Mouse (Mus musculus) forebrain, embryonic 11.5 days (tissue): Measurements from ENCODE around the gene Epha4. TPM values are rescaled to one million over a fixed set of nuclear protein-coding genes. Genes with fewer than 3 reads are reported as not detected.

Source experiments
- ATAC-seq: fragments of 200-750 bp; cut with Nextera tagmentation; replicated peaks from 2 replicates; pipeline ENCODE4 v1.8.0; 2017; ENCODE audit warnings: moderate TSS enrichment; ENCODE audit not compliant: low FRiP score
- DNase-seq: peaks from one replicate; pipeline ENCODE4 v3.0.0-alpha.2; 2017; ENCODE audit warnings: low spot score
- H3K27ac ChIP-seq: fragments of 300-500 bp; sonication (generic); 2 replicates; pipeline ENCODE4 v1.5.1; 2014; ENCODE audit warnings: low read depth, low read length
- H3K27me3 ChIP-seq: fragments of 300-500 bp; sonication (generic); 2 replicates; pipeline ENCODE4 v1.6.1; 2014; ENCODE audit warnings: mild to moderate bottlenecking, low read length, mixed read lengths; ENCODE audit not compliant: control insufficient read depth, insufficient read depth
- H3K36me3 ChIP-seq: fragments of 300-500 bp; sonication (generic); 2 replicates; pipeline ENCODE4 v1.6.1; 2014; ENCODE audit warnings: mild to moderate bottlenecking, low read length, moderate library complexity, mixed read lengths; ENCODE audit not compliant: control insufficient read depth, insufficient read depth
- H3K4me1 ChIP-seq: fragments of 300-500 bp; sonication (generic); replicated peaks from 2 replicates; pipeline ENCODE4 v1.6.1; 2014; ENCODE audit warnings: low read length, mixed read lengths; ENCODE audit not compliant: control insufficient read depth, insufficient read depth
- H3K4me2 ChIP-seq: fragments of 300-500 bp; sonication (generic); 2 replicates; pipeline ENCODE4 v1.6.1; 2014; ENCODE audit warnings: low read depth, mild to moderate bottlenecking, low read length, moderate library complexity, mixed read lengths; ENCODE audit not compliant: severe bottlenecking
- H3K4me3 ChIP-seq: fragments of 300-500 bp; sonication (generic); 2 replicates; pipeline ENCODE4 v1.5.1; 2014; ENCODE audit warnings: low read depth, low read length
- H3K9ac ChIP-seq: fragments of 300-500 bp; sonication (generic); 2 replicates; pipeline ENCODE4 v1.6.1; 2014; ENCODE audit warnings: low read length
- H3K9me3 ChIP-seq: fragments of 300-500 bp; sonication (generic); 2 replicates; pipeline ENCODE4 v1.6.1; 2016; ENCODE audit warnings: low read length, mixed read lengths; ENCODE audit not compliant: control insufficient read depth
- WGBS: fragments of 180-500 bp; shearing (Covaris S2); extraction: QIAGEN DNeasy Blood & Tissue Kit; methylation state at CpG from one replicate; pipeline ENCODE4 v1.1.7; 2014; 5-methylcytosine and 5-hydroxymethylcytosine counted together
- polyA plus RNA-seq: library from polyadenylated mRNA; unstranded; fragments of >200 nt; fragmentation: Nextera tagmentation; extraction: Ambion mirVana; gene quantifications from 2 replicates; pipeline ENCODE4 v1.2.1, GENCODE M21; 2014

Gene Epha4
- polyA plus RNA-seq, 1 experiment from 2014 or later, result 38.4 TPM

DNA sequence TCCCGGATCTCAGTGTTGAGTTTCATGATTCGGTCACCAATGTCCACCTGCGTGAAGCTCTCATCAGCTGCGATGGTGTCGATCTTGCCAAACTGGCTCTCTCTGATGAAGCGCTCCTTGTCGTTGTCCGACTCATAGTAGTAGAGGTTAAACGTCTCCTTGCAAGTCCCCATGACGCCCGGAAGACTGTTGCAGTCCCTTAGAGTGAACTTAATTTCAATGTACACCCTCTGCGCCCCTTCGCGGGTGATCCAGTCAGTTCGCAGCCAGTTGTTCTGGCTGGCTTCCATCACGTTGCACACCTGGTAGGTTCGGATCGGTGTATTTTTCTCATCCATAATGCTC lies 8.1 kb downstream of the Epha4 start:
- Histone ChIP-seq H3K4me2 (no peak overlapping the region), H3K4me1 (peaks cover 60% of the 10 kb centered on the region), H3K36me3 (peaks cover 6% of the 10 kb centered on the region; the same call in 1 of the 2 replicates), H3K27me3 (no peaks in the 10 kb centered on the region), H3K9ac (no peak overlapping the region), H3K4me3 (no peak overlapping the region), H3K27ac (peak overlapping the region; percentile 63), H3K9me3 (no peaks in the 10 kb centered on the region)
- 76% methylated on average over 18 of the region's 18 CpGs for WGBS
- peak; percentile 55 for DNase-seq
- no peak for ATAC-seq

DNA sequence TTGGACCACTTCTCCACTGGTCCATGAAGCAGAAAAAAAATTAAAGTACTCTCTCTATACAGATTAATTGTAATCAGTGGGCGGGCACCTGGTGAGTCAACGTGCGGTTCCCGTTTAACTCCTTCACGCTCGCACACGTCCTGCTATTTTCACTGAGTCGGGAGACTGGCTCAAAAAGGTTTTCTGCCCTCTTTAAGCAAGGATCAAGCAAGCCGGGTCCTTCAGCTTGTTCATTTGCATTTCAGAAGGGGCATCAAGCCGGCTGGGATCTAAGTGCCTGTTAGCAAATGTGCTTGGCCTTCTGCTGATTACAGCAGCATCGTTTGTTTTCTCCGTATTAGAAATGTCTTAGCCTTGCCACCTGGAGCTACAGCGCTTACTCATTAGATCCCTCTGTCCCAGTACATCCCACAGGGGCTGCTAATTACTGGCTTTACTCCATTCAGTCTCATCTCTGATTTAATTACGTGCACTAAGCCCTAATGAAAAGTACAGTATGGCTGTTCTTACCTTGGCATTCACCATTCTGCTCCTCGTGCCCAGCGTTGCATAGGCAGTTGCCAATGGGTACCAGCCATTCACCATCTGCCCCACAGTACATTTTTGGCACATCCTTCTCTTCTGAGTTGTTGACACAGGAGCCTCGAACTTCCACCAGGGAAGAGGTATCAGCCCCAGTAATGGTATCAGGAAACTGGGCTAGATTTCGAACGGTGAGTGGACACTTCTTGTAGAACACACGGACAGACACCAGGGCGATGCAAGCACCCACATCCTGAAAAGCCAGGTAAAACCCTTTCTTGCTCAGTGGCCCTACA lies 8.6 kb downstream of the Epha4 start:
- Histone ChIP-seq H3K9ac (0 out of 2 replicates have a peak overlapping the region, but pooled peaks have one; percentile 27), H3K4me2 (peak overlapping the region; percentile 52), H3K9me3 (no peaks in the 10 kb centered on the region), H3K36me3 (peaks cover 6% of the 10 kb centered on the region; the same call in 1 of the 2 replicates), H3K27ac (peak overlapping the region; percentile 63), H3K27me3 (no peaks in the 10 kb centered on the region), H3K4me3 (peak overlapping the region; percentile 22), H3K4me1 (peaks cover 60% of the 10 kb centered on the region)
- peak; percentile 89 for ATAC-seq
- DNase-seq, result peak; percentile 76
- WGBS, result 22% methylated on average over 21 of the region's 21 CpGs

DNA sequence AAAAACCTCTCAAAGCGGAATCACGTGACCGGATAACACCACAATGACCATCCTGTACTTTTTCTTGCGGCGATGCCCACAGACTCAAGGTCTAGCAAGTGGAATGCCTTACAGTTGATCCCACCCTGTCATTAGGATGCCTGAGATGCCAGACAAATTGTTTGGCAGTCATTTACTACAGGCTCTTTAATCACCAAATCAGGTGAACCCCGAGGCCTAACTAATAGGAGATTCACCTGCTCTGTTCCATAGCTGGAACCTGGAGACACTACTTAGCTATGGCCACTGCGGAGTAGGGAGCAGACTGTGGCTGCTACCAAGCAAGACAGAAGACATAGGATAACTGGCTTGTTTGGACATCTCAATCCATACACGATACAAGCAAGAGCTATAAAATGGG lies 9.6 kb downstream of the Epha4 start:
- Histone ChIP-seq H3K9ac (peak overlapping the region; percentile 27; the same call in 1 of the 2 replicates), H3K4me1 (peaks cover 52% of the 10 kb centered on the region), H3K36me3 (peaks cover 6% of the 10 kb centered on the region; the same call in 1 of the 2 replicates), H3K4me3 (peak overlapping the region; percentile 22), H3K27ac (peak overlapping the region; percentile 63), H3K27me3 (no peaks in the 10 kb centered on the region), H3K9me3 (no peaks in the 10 kb centered on the region), H3K4me2 (peak overlapping the region; percentile 52)
- no peak for DNase-seq
- no peak for ATAC-seq
- WGBS, result 70% methylated on average over 8 of the region's 8 CpGs

DNA sequence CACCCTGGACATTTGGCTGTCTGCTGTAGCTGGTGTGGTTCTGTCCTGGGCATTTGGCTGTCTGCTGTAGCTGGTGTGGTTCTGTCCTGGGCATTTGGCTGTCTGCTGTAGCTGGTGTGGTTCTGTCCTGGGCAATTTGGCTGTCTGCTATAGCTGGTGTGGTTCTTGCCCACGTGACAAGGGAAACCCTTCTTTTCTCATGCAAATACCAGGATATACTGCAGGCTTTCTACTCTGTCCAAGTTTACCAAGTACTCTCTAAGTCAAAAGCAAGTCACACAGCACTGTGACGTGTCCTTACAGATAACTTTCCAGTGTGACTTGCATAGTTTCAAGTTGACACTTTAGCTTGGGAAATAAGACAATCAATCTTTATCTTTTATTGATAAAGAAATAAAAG lies 10.1 kb downstream of the Epha4 start:
- Histone ChIP-seq H3K4me3 (0 out of 2 replicates have a peak overlapping the region, but pooled peaks have one; percentile 22), H3K9me3 (no peaks in the 10 kb centered on the region), H3K4me2 (peak overlapping the region; percentile 52), H3K27ac (no peak overlapping the region), H3K27me3 (no peaks in the 10 kb centered on the region), H3K9ac (no peak overlapping the region), H3K36me3 (peaks cover 3% of the 10 kb centered on the region; the same call in 1 of the 2 replicates), H3K4me1 (peaks cover 50% of the 10 kb centered on the region)
- ATAC-seq (no peak), DNase-seq (peak; percentile 41)
- WGBS, result 26% methylated on average over 2 of the region's 2 CpGs

DNA sequence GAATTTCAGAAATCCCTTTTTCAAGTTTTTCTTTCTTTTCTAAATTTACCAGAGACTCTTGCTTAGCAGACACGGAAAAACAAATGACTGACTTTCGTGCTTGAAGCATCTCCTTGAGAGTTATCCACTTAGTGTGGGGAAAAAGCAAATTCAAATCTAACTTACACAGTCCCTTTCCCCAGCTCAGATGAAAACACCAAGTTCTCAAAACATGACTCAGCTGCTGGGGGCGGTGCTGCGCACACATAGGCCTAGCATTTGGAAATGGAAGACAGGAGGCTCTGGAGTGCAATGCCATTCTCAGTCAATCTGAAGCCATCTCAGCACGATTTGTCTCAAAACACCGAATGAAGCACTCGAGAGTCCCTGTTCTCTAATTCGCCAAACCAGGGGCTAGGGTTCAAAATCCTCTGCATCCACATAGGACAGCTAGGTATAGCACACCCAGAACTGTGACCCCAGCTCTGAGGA lies 11.1 kb downstream of the Epha4 start:
- Histone ChIP-seq H3K9me3 (no peaks in the 10 kb centered on the region), H3K27me3 (no peaks in the 10 kb centered on the region), H3K27ac (no peak overlapping the region), H3K4me3 (no peak overlapping the region), H3K36me3 (peaks cover 3% of the 10 kb centered on the region; the same call in 1 of the 2 replicates), H3K9ac (no peak overlapping the region), H3K4me2 (peak overlapping the region; percentile 52; the same call in 1 of the 2 replicates), H3K4me1 (peaks cover 47% of the 10 kb centered on the region)
- DNase-seq (peak; percentile 47), ATAC-seq (no peak)
- 59% methylated on average over 8 of the region's 8 CpGs for WGBS

DNA sequence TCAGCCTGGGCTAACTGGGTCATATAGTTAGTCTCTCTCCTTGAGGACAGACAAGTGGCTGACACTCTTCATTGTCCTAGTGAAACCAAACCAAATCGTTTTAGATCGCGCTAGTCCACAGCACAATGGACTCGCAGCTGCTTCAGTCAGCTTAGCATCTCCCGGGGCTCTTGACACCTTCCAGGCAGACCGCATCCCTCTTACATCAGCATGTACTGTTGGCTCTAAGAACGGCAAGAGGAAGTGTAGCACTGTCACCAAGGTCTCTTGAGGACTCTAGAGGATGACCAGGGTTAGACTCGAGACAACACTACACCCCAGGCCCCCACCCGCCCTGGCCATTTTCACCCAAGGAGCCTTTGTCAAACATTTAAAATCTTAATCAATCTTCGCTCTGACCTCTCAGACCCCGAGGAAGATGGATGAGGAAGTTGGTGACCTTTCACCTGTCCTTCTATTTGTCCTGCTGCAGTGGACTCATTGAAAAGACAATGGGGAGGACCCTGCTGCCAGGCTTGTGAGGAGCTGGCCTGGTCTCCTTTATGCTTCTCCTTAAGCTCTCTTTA lies 12.3 kb downstream of the Epha4 start:
- DNase-seq (peak; percentile 50), ATAC-seq (no peak)
- 6% methylated on average over 11 of the region's 11 CpGs for WGBS
- H3K9me3 ChIP-seq, result no peaks in the 10 kb centered on the region
- H3K9ac ChIP-seq, result 0 out of 2 replicates have a peak overlapping the region, but pooled peaks have one; percentile 14
- peaks cover 43% of the 10 kb centered on the region for H3K4me1 ChIP-seq
- peaks cover 3% of the 10 kb centered on the region; the same call in 1 of the 2 replicates for H3K36me3 ChIP-seq
- peak overlapping the region; percentile 40 for H3K4me2 ChIP-seq
- H3K4me3 ChIP-seq, result no peak overlapping the region
- H3K27ac ChIP-seq, result no peak overlapping the region
- no peaks in the 10 kb centered on the region for H3K27me3 ChIP-seq

DNA sequence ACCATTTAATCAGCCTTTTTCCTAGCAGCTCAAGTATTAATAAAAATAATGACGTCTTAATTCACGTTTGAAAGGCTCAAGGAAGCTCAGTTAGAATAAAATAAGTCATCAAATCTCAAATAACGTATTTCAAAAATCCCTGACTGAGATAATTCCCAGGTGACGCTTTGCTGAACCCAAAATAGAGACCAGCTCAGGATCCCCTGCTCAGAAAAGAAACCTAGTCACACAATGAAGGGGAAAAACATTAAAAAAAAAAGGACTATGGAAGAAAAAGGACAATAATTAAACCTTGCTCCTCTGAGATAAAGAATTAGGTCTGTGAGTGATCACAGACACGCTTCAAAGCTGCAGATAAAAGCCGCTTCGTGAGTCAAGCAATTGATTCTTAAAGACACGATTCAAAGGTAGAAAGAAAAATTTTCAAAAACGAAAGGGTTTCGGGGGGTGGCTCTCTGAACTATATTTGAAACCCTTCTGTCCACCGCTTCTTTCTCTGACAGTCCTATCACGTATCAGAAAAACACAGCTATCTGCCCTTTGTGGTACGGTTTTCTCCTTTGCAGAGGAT lies 13.4 kb downstream of the Epha4 start:
- Histone ChIP-seq H3K9me3 (no peaks in the 10 kb centered on the region), H3K36me3 (peaks cover 2% of the 10 kb centered on the region; the same call in 1 of the 2 replicates), H3K4me2 (no peak overlapping the region), H3K27me3 (no peaks in the 10 kb centered on the region), H3K4me3 (no peak overlapping the region), H3K27ac (no peak overlapping the region), H3K9ac (no peak overlapping the region), H3K4me1 (peaks cover 40% of the 10 kb centered on the region)
- WGBS, result 44% methylated on average over 13 of the region's 13 CpGs
- DNase-seq, result peak; percentile 17
- ATAC-seq, result no peak

DNA sequence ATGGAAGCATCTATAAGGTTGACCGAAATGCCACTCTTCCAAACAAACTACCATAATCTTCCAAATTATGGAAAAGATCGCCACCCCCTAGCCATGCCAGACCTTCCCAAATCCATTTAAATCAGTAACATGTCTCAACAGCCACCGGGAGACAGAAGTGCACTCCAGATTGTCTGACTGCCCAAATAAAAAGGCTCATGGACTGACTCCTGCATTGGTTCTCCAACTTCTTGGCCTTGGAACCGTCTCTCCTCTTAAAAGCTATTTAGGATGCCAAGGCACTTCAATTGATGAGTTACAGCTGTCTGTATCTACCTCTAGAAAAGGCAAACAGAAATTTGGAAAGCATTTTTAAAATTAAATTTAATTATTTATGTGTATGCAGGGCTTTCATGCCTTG lies 17.4 kb downstream of the Epha4 start:
- 43% methylated on average over 4 of the region's 4 CpGs for WGBS
- H3K9me3 ChIP-seq, result no peaks in the 10 kb centered on the region
- no peaks in the 10 kb centered on the region for H3K27me3 ChIP-seq
- H3K36me3 ChIP-seq, result no peaks in the 10 kb centered on the region
- peak overlapping the region; percentile 54; the same call in 1 of the 2 replicates for H3K27ac ChIP-seq
- H3K4me2 ChIP-seq, result no peak overlapping the region
- ATAC-seq (no peak), DNase-seq (no peak)
- H3K9ac ChIP-seq, result no peak overlapping the region
- H3K4me1 ChIP-seq, result peaks cover 24% of the 10 kb centered on the region
- no peak overlapping the region for H3K4me3 ChIP-seq
